Mouse (Mus musculus) adrenal gland, adult 8-10 months (tissue): Measurements from ENCODE around the gene Wscd1. TPM values are rescaled to one million over a fixed set of nuclear protein-coding genes. Genes with fewer than 3 reads are reported as not detected.

Experiments used
- DNase-seq: peaks from one replicate; pipeline ENCODE4 v3.0.0; 2022
- total RNA-seq, 4 experiments: library from RNA; stranded (reverse); gene quantifications; 2 replicates each; pipeline ENCODE4 v1.2.4; 2022

The Wscd1 gene
- 1 to 10 TPM; 6.8 to 9.2 (median 7.4) TPM for total RNA-seq

GRCm38 (mm10) chr11:71749671-71750070 lies at the start of gene Wscd1:
Gene Wscd1 (plus strand): TSS chr11:71749920.
- no peak for DNase-seq

GRCm38 (mm10) chr11:71728066-71728465 lies 21.7 kb upstream of the Wscd1 start:
- no peak for DNase-seq

GRCm38 (mm10) chr11:71729287-71729686 lies 20.4 kb upstream of the Wscd1 start:
- DNase-seq: no peak

GRCm38 (mm10) chr11:71733771-71734170 lies 15.9 kb upstream of the Wscd1 start:
- no peak for DNase-seq

GRCm38 (mm10) chr11:71737106-71737505 lies 12.6 kb upstream of the Wscd1 start:
- DNase-seq: no peak

- DNase-seq: no peak
Observed at GRCm38 (mm10) chr11:71738501-71739045, 11.1 kb upstream of the Wscd1 start.

- no peak for DNase-seq
Observed at GRCm38 (mm10) chr11:71745875-71746274, 3.8 kb upstream of the Wscd1 start.

- DNase-seq: no peak
Observed at GRCm38 (mm10) chr11:71747719-71748118, 2.0 kb upstream of the Wscd1 start.

GRCm38 (mm10) chr11:71750534-71751173 lies 934 bp downstream of the Wscd1 start:
- no peak for DNase-seq

- DNase-seq: no peak
Observed at GRCm38 (mm10) chr11:71751174-71751611, 1.5 kb downstream of the Wscd1 start.

GRCm38 (mm10) chr11:71751689-71752088 lies 2.0 kb downstream of the Wscd1 start:
- no peak for DNase-seq

- no peak for DNase-seq
Observed at GRCm38 (mm10) chr11:71752626-71753025, 2.9 kb downstream of the Wscd1 start.

GRCm38 (mm10) chr11:71755115-71755514 lies 5.4 kb downstream of the Wscd1 start:
- DNase-seq: no peak

GRCm38 (mm10) chr11:71756325-71756724 lies 6.6 kb downstream of the Wscd1 start:
- no peak for DNase-seq

- peak; percentile 65 for DNase-seq
Observed at GRCm38 (mm10) chr11:71758211-71759110, 8.7 kb downstream of the Wscd1 start.

GRCm38 (mm10) chr11:71760991-71761390 lies 11.3 kb downstream of the Wscd1 start:
- DNase-seq: no peak

- no peak for DNase-seq
Observed at GRCm38 (mm10) chr11:71763154-71763553, 13.4 kb downstream of the Wscd1 start.

GRCm38 (mm10) chr11:71763651-71764275 lies 14.0 kb downstream of the Wscd1 start:
- DNase-seq: no peak

GRCm38 (mm10) chr11:71764743-71765142 lies 15.0 kb downstream of the Wscd1 start:
- no peak for DNase-seq

- no peak for DNase-seq
Observed at GRCm38 (mm10) chr11:71765335-71765734, 15.6 kb downstream of the Wscd1 start.

GRCm38 (mm10) chr11:71766380-71766779 lies 16.7 kb downstream of the Wscd1 start:
- DNase-seq: no peak

GRCm38 (mm10) chr11:71767726-71768125 lies 18.0 kb downstream of the Wscd1 start:
- no peak for DNase-seq

- no peak for DNase-seq
Observed at GRCm38 (mm10) chr11:71769744-71770143, 20.0 kb downstream of the Wscd1 start.
